Mouse (Mus musculus): ENCODE measurements at regions not wholly inside any gene's neighbourhood (a gene's known extent, or its start where the extent isn't known, plus 50 kb on each side); places are given as distances from the start of the nearest gene placed in this dataset. TPM values are rescaled to one million over a fixed set of nuclear protein-coding genes. Genes with fewer than 3 reads are reported as not detected.

DNA sequence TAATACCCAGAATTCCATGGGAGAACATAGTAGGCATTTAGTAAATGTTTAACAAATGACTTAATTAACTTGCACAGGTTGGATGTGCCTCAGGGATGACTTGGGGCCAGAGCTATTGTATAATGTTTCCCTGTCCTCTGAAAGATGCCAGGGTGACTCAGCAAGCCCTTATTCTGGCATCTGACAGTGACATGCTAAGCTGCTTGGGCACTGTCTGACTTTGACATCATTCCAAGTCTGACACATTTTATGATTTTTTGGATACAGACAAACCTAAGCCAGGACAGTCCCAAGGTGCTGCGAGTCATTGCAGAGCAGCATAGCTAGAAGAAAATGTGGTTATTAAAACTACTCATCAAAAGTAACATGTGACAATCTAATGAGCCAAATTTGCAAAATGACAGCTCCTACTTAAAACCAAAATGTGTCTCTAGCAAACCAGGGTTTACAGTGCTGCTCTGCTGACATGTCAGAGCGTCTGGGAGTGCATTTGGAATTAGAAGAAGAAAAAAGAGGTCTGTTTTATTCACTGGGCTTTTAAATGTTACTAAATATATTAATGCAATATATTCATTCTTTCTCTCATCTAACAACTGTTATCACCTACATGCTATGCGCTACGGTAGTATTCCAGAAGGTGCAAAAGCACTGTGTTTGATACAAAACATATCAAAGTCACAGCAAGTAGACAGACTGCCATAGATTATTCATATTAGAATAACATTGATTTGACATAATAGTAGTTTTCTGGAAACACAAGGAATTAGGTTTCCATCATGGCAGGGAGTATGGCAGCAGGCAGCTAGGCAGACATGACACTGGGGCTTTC lies 64.1 kb upstream of the Klf12 start:
- Histone ChIP-seq H3K27me3 (no peaks in the 10 kb centered on the region), H3K4me1 (replicated peaks) (no peaks in the 10 kb centered on the region), H3K27ac (replicated peaks) (no peak overlapping the region), H3K4me3 (replicated peaks) (no peak overlapping the region), H3K4me2 (no peak overlapping the region), H3K9ac (no peak overlapping the region), H3K36me3 (replicated peaks) (no peaks in the 10 kb centered on the region), H3K9me3 (replicated peaks) (no peaks in the 10 kb centered on the region)
- ATAC-seq (ENCODE audit: insufficient read depth), result no peak
- WGBS (ENCODE audit: insufficient replicate concordance), result 70% methylated on average over 4 of the region's 4 CpGs

GRCm38 (mm10) chr14:100336926-100337325 lies 52.4 kb upstream of the Klf12 start:
- Histone ChIP-seq H3K27me3 (no peaks in the 10 kb centered on the region), H3K4me1 (replicated peaks) (no peaks in the 10 kb centered on the region), H3K36me3 (replicated peaks) (no peaks in the 10 kb centered on the region), H3K27ac (replicated peaks) (no peak overlapping the region), H3K4me2 (no peak overlapping the region), H3K9ac (no peak overlapping the region), H3K4me3 (replicated peaks) (no peak overlapping the region), H3K9me3 (replicated peaks) (no peaks in the 10 kb centered on the region)
- 63% methylated on average over 4 of the region's 4 CpGs for WGBS (ENCODE audit: insufficient replicate concordance)
- no peak for ATAC-seq (ENCODE audit: insufficient read depth)

Small RNAs in the stretch of these regions (microRNA-seq; reads per million reads assigned to microRNA genes)
- gene Gm22401, result not detected
